In genomic region chr15:103502435-103503250, GRCm38 (mm10) we compare ENCODE assay signal across 8 mouse cellular contexts. TPM values are rescaled to one million over a fixed set of nuclear protein-coding genes. Genes with fewer than 3 reads are reported as not detected.
DNase-seq lines count a peak whose midpoint lies in the region; ATAC-seq and TF ChIP-seq lines count a peak whose summit lies in the region.

Pde1b (plus strand) TSS chr15:103503034.

- H3K4me1 ChIP-seq in embryonic facial prominence, embryonic 14.5 days (ENCODE audit: control insufficient read depth, insufficient read depth, low read length): peaks cover 11% of the 10 kb centered on the region
- H3K4me1 ChIP-seq in liver, postnatal 0 days (ENCODE audit: insufficient read depth): peaks cover 9% of the 10 kb centered on the region
- H3K4me1 ChIP-seq in neural tube, embryonic 11.5 days (ENCODE audit: control insufficient read depth, insufficient read depth, low read length): 0 out of 2 replicates have a peak, but pooled peaks cover 4% of the 10 kb centered on the region

- intact Hi-C loops in heart, postnatal 14 days (cut with DNase I): no loop called here

- TF ChIP-seq CTCF in liver, postnatal 0 days (IDR thresholded peaks at IDR 0.05; ENCODE audit: low read depth): no peak

- peak within 1 kb of the TSS; percentile 59 for H3K4me3 ChIP-seq in embryonic facial prominence, embryonic 14.5 days (ENCODE audit: low read depth, low read length)
- H3K4me3 ChIP-seq in liver, postnatal 0 days (ENCODE audit: low read depth, low read length): peak within 1 kb of the TSS; percentile 46
- peak within 1 kb of the TSS; percentile 58 for H3K4me3 ChIP-seq in neural tube, embryonic 11.5 days (ENCODE audit: low read depth, low read length)

- WGBS in embryonic facial prominence, embryonic 14.5 days: 2% methylated on average over 26 of the region's 63 CpGs
- 4% methylated on average over 58 of the region's 63 CpGs for WGBS in liver, postnatal 0 days (ENCODE audit: insufficient replicate concordance)
- WGBS in neural tube, embryonic 11.5 days: under 1% methylated on average over 47 of the region's 63 CpGs

- no peaks in the 10 kb centered on the region for H3K36me3 ChIP-seq in embryonic facial prominence, embryonic 14.5 days (ENCODE audit: control insufficient read depth, insufficient read depth, low read length)
- H3K36me3 ChIP-seq in liver, postnatal 0 days (replicated peaks; ENCODE audit: insufficient read depth, low read length): no peaks in the 10 kb centered on the region
- no peaks in the 10 kb centered on the region for H3K36me3 ChIP-seq in neural tube, embryonic 11.5 days (ENCODE audit: control insufficient read depth, insufficient read depth, low read length)

- peak within 1 kb of the TSS; percentile 73 for H3K9ac ChIP-seq in embryonic facial prominence, embryonic 14.5 days (ENCODE audit: low read depth, low read length)
- H3K9ac ChIP-seq in liver, postnatal 0 days (replicated peaks): peak within 1 kb of the TSS; percentile 7; the same call in 1 of the 2 replicates
- peak within 1 kb of the TSS; percentile 72 for H3K9ac ChIP-seq in neural tube, embryonic 11.5 days (ENCODE audit: low read length)

- H3K27me3 ChIP-seq in embryonic facial prominence, embryonic 14.5 days (replicated peaks; ENCODE audit: control insufficient read depth, insufficient read depth, low read length): peaks cover 23% of the 10 kb centered on the region
- peaks cover 23% of the 10 kb centered on the region for H3K27me3 ChIP-seq in liver, postnatal 0 days (ENCODE audit: insufficient read depth, low read length)
- H3K27me3 ChIP-seq in neural tube, embryonic 11.5 days (ENCODE audit: control insufficient read depth, insufficient read depth, low read length): 0 out of 2 replicates have a peak, but pooled peaks cover 2% of the 10 kb centered on the region

- DNase-seq in spleen, adult 18-20 months: peak; percentile 36 to 47
- no peak for DNase-seq in spleen, adult 12 weeks (ENCODE audit: low spot score)
- peak; percentile 80 for DNase-seq in embryonic facial prominence, embryonic 14.5 days (ENCODE audit: low spot score)
- DNase-seq in heart, postnatal 14 days: peak; percentile 57 to 63
- DNase-seq in kidney, postnatal 4 days: peak; percentile 76 to 84
- DNase-seq in liver, postnatal 0 days: peak; percentile 43
- DNase-seq in neural tube, embryonic 11.5 days (ENCODE audit: low spot score): peak; percentile 77
- peak; percentile 38 for DNase-seq in testis, postnatal 14 days (ENCODE audit: low spot score)

- ATAC-seq in embryonic facial prominence, embryonic 14.5 days (ENCODE audit: low read depth): peak; percentile 94
- peak; percentile 44 for ATAC-seq in liver, postnatal 0 days
- peak; percentile 86 for ATAC-seq in neural tube, embryonic 11.5 days (ENCODE audit: insufficient read depth, low FRiP score, low TSS enrichment)

- no peak for TF ChIP-seq EP300 in liver, postnatal 0 days (IDR thresholded peaks at IDR 0.05; ENCODE audit: low read depth)

- peak within 1 kb of the TSS; percentile 24 for H3K27ac ChIP-seq in embryonic facial prominence, embryonic 14.5 days (replicated peaks; ENCODE audit: low read depth, low read length)
- H3K27ac ChIP-seq in liver, postnatal 0 days (ENCODE audit: low read depth): no peak within 1 kb of the TSS
- no peak within 1 kb of the TSS for H3K27ac ChIP-seq in neural tube, embryonic 11.5 days (ENCODE audit: low read depth, low read length)

- peak within 1 kb of the TSS; percentile 97 for H3K4me2 ChIP-seq in embryonic facial prominence, embryonic 14.5 days (ENCODE audit: low read depth, low read length)
- H3K4me2 ChIP-seq in liver, postnatal 0 days (ENCODE audit: low read depth, low read length): peak within 1 kb of the TSS; percentile 77
- H3K4me2 ChIP-seq in neural tube, embryonic 11.5 days (ENCODE audit: low read depth): peak within 1 kb of the TSS; percentile 93

- H3K9me3 ChIP-seq in embryonic facial prominence, embryonic 14.5 days (ENCODE audit: control insufficient read depth, low read length): no peaks in the 10 kb centered on the region
- no peaks in the 10 kb centered on the region for H3K9me3 ChIP-seq in liver, postnatal 0 days (ENCODE audit: low read length)
- no peaks in the 10 kb centered on the region for H3K9me3 ChIP-seq in neural tube, embryonic 11.5 days (ENCODE audit: control insufficient read depth, low read length)

RNA-seq across cellular contexts. Expression of gene Pde1b, which starts in this region (rescaled TPM):
- 6.1 and 7.2 TPM in 2 replicates for polyA plus RNA-seq in embryonic facial prominence, embryonic 14.5 days (2014; fragmentation: Nextera tagmentation; extraction: Ambion mirVana)
- total RNA-seq in heart, postnatal 14 days (2021): 1 to 10 TPM; 2.0 TPM
- 0.24 and 0.62 TPM in 2 replicates for polyA plus RNA-seq in liver, postnatal 0 days (2015; fragmentation: Nextera tagmentation; extraction: Ambion mirVana)
- polyA plus RNA-seq in neural tube, embryonic 11.5 days (2014; fragmentation: Nextera tagmentation; extraction: Ambion mirVana): 26.8 and 27.6 TPM in 2 replicates

Comparison
In these comparisons a context has a peak if more than half of its experiments do, and no peak if none do; other contexts are left out.
1. Peak in DNase-seq, ATAC-seq, H3K4me3 ChIP-seq, H3K9ac ChIP-seq and H3K4me2 ChIP-seq in liver, postnatal 0 days; RNA of the gene not detected or under 1 TPM.
2. ATAC-seq: peak in every context shown above with its lines; median percentile 94 in embryonic facial prominence, embryonic 14.5 days; 86 in neural tube, embryonic 11.5 days; 44 in liver, postnatal 0 days.
3. H3K9ac ChIP-seq: peak in every context shown above with its lines; median percentile 73 in embryonic facial prominence, embryonic 14.5 days; 72 in neural tube, embryonic 11.5 days; 7 in liver, postnatal 0 days.